Mouse (Mus musculus) embryonic facial prominence, embryonic 10.5 days (tissue): ENCODE data around the gene Gipc2. TPM values are rescaled to one million over a fixed set of nuclear protein-coding genes. Genes with fewer than 3 reads are reported as not detected.
A peak's percentile ranks its signal among the peaks of the same experiment; 100 is the strongest.
"Not testable (repeated sequence)": the region's sequence is repeated elsewhere in the genome, so short reads cannot be mapped to it uniquely, and the experiment has no call there.

Source experiments
- DNase-seq: peaks from one replicate; pipeline ENCODE4 v3.0.0-alpha.2; 2017; ENCODE audit warnings: low spot score
- H3K27ac ChIP-seq: fragments of 300-500 bp; sonication (generic); replicated peaks from 2 replicates; pipeline ENCODE4 v1.5.1; 2016; ENCODE audit warnings: mild to moderate bottlenecking
- H3K27me3 ChIP-seq: fragments of 300-500 bp; sonication (generic); replicated peaks from 2 replicates; pipeline ENCODE4 v1.6.1; 2016; ENCODE audit warnings: low read depth, mild to moderate bottlenecking; ENCODE audit not compliant: poor library complexity, severe bottlenecking
- H3K36me3 ChIP-seq: fragments of 300-500 bp; sonication (generic); replicated peaks from 2 replicates; pipeline ENCODE4 v1.6.1; 2016; ENCODE audit warnings: mild to moderate bottlenecking, moderate library complexity
- H3K4me1 ChIP-seq: fragments of 300-500 bp; sonication (generic); 2 replicates; pipeline ENCODE4 v1.6.1; 2016
- H3K4me3 ChIP-seq: fragments of 300-500 bp; sonication (generic); 2 replicates; pipeline ENCODE4 v1.5.1; 2016; ENCODE audit warnings: mild to moderate bottlenecking, moderate library complexity
- H3K9me3 ChIP-seq: fragments of 300-500 bp; sonication (generic); 2 replicates; pipeline ENCODE4 v1.6.1; 2016; ENCODE audit warnings: mild to moderate bottlenecking
- WGBS: fragments of 180-500 bp; shearing (Covaris S2); methylation state at CpG from one replicate; pipeline ENCODE4 v1.1.7; 2016; 5-methylcytosine and 5-hydroxymethylcytosine counted together
- polyA plus RNA-seq: library from polyadenylated mRNA; unstranded; fragments of >200 nt; fragmentation: Nextera tagmentation; extraction: Ambion mirVana; gene quantifications from 2 replicates; pipeline ENCODE4 v1.2.1, GENCODE M21; 2016

The Gipc2 gene
- polyA plus RNA-seq, 1 experiment from 2014 or later: 3.6 TPM

- WGBS: 76% methylated on average over 2 of the region's 2 CpGs
These were observed 35.6 kb upstream of the Gipc2 start for GRCm38 (mm10) chr3:152201651-152202050.

GRCm38 (mm10) chr3:152201181-152201580, 35.2 kb upstream of the Gipc2 start:
- no peak for DNase-seq
- WGBS: 88% methylated on average over 3 of the region's 3 CpGs

More at GRCm38 (mm10) chr3:152201651-152202050, 35.6 kb upstream of the Gipc2 start:
- no peak for DNase-seq
- no peaks in the 10 kb centered on the region for H3K4me1 ChIP-seq
- H3K36me3 ChIP-seq: no peaks in the 10 kb centered on the region
- H3K27ac ChIP-seq: no peak overlapping the region
- no peak overlapping the region for H3K4me3 ChIP-seq
- no peaks in the 10 kb centered on the region for H3K9me3 ChIP-seq
- H3K27me3 ChIP-seq: no peaks in the 10 kb centered on the region

GRCm38 (mm10) chr3:152199125-152199524, 33.1 kb upstream of the Gipc2 start:
- no peaks in the 10 kb centered on the region for H3K27me3 ChIP-seq
- H3K4me1 ChIP-seq: 0 out of 2 replicates have a peak, but pooled peaks cover under 1% of the 10 kb centered on the region
- no peaks in the 10 kb centered on the region for H3K9me3 ChIP-seq
- H3K27ac ChIP-seq: no peak overlapping the region
- H3K36me3 ChIP-seq: no peaks in the 10 kb centered on the region
- H3K4me3 ChIP-seq: no peak overlapping the region
- WGBS: 60% methylated on average over 3 of the region's 3 CpGs
- no peak for DNase-seq

More at GRCm38 (mm10) chr3:152201181-152201580, 35.2 kb upstream of the Gipc2 start:
- Histone ChIP-seq H3K4me1 (no peaks in the 10 kb centered on the region), H3K27me3 (no peaks in the 10 kb centered on the region), H3K9me3 (no peaks in the 10 kb centered on the region), H3K4me3 (no peak overlapping the region), H3K36me3 (no peaks in the 10 kb centered on the region), H3K27ac (no peak overlapping the region)

- H3K4me1 ChIP-seq, DNase-seq, H3K4me3 ChIP-seq, H3K27ac ChIP-seq, H3K9me3 ChIP-seq, H3K36me3 ChIP-seq, H3K27me3 ChIP-seq: not testable (repeated sequence)
- WGBS: 31% methylated on average over 2 of the region's 2 CpGs
These were observed 31.2 kb upstream of the Gipc2 start for GRCm38 (mm10) chr3:152197246-152197645.

- Histone ChIP-seq H3K4me3 (peak overlapping the region; percentile 62), H3K4me1 (peaks cover 20% of the 10 kb centered on the region), H3K27me3 (no peaks in the 10 kb centered on the region), H3K9me3 (no peaks in the 10 kb centered on the region), H3K36me3 (no peaks in the 10 kb centered on the region), H3K27ac (peak overlapping the region; percentile 79)
- 1% methylated on average over 17 of the region's 17 CpGs for WGBS
- DNase-seq: peak; percentile 84
These were observed 27.6 kb upstream of the Gipc2 start for GRCm38 (mm10) chr3:152193635-152194097.

- Histone ChIP-seq H3K27me3 (no peaks in the 10 kb centered on the region), H3K9me3 (no peaks in the 10 kb centered on the region), H3K4me1 (peaks cover 20% of the 10 kb centered on the region), H3K27ac (peak overlapping the region; percentile 79), H3K36me3 (no peaks in the 10 kb centered on the region), H3K4me3 (peak overlapping the region; percentile 62)
- no peak for DNase-seq
- 19% methylated on average over 7 of the region's 7 CpGs for WGBS
These were observed 27.1 kb upstream of the Gipc2 start for GRCm38 (mm10) chr3:152193177-152193576.

- Histone ChIP-seq H3K9me3 (no peaks in the 10 kb centered on the region), H3K36me3 (no peaks in the 10 kb centered on the region), H3K27ac (peak overlapping the region; percentile 66), H3K27me3 (no peaks in the 10 kb centered on the region), H3K4me3 (peak overlapping the region; percentile 62), H3K4me1 (peaks cover 20% of the 10 kb centered on the region)
- 47% methylated on average over 11 of the region's 11 CpGs for WGBS
- peak; percentile 31 for DNase-seq
These were observed 26.4 kb upstream of the Gipc2 start for GRCm38 (mm10) chr3:152192238-152192931.

- H3K4me3 ChIP-seq: peak overlapping the region; percentile 62
- peaks cover 20% of the 10 kb centered on the region for H3K4me1 ChIP-seq
- no peaks in the 10 kb centered on the region for H3K9me3 ChIP-seq
- 0 out of 2 replicates have a peak, but pooled peaks cover under 1% of the 10 kb centered on the region for H3K36me3 ChIP-seq
- peak overlapping the region; percentile 66 for H3K27ac ChIP-seq
- no peaks in the 10 kb centered on the region for H3K27me3 ChIP-seq
- 39% methylated on average over 6 of the region's 6 CpGs for WGBS
- DNase-seq: peak; percentile 34
These were observed 25.8 kb upstream of the Gipc2 start for GRCm38 (mm10) chr3:152191791-152192237.

- WGBS: 80% methylated on average over 9 of the region's 9 CpGs
- H3K4me1 ChIP-seq: peaks cover 20% of the 10 kb centered on the region
These were observed 24.8 kb upstream of the Gipc2 start for GRCm38 (mm10) chr3:152190679-152191477.

GRCm38 (mm10) chr3:152189306-152189705, 23.3 kb upstream of the Gipc2 start:
- H3K27ac ChIP-seq: no peak overlapping the region
- no peak for DNase-seq

More at GRCm38 (mm10) chr3:152190679-152191477, 24.8 kb upstream of the Gipc2 start:
- Histone ChIP-seq H3K27me3 (no peaks in the 10 kb centered on the region), H3K4me3 (peak overlapping the region; percentile 8; the same call in 1 of the 2 replicates), H3K9me3 (no peaks in the 10 kb centered on the region), H3K27ac (no peak overlapping the region), H3K36me3 (peaks cover 9% of the 10 kb centered on the region)
- no peak for DNase-seq

GRCm38 (mm10) chr3:152186106-152186505, 20.1 kb upstream of the Gipc2 start:
- 91% methylated on average over 6 of the region's 6 CpGs for WGBS

More at GRCm38 (mm10) chr3:152189306-152189705, 23.3 kb upstream of the Gipc2 start:
- Histone ChIP-seq H3K4me1 (peaks cover 20% of the 10 kb centered on the region), H3K27me3 (no peaks in the 10 kb centered on the region), H3K4me3 (no peak overlapping the region), H3K36me3 (peaks cover 22% of the 10 kb centered on the region), H3K9me3 (no peaks in the 10 kb centered on the region)
- 81% methylated on average over 4 of the region's 4 CpGs for WGBS

GRCm38 (mm10) chr3:152183522-152183921, 17.5 kb upstream of the Gipc2 start:
- no peak for DNase-seq
- H3K9me3 ChIP-seq: no peaks in the 10 kb centered on the region
- peaks cover 43% of the 10 kb centered on the region for H3K36me3 ChIP-seq
- H3K4me1 ChIP-seq: no peaks in the 10 kb centered on the region
- WGBS: 76% methylated on average over 9 of the region's 9 CpGs
- no peaks in the 10 kb centered on the region for H3K27me3 ChIP-seq
- H3K4me3 ChIP-seq: no peak overlapping the region
- no peak overlapping the region for H3K27ac ChIP-seq

More at GRCm38 (mm10) chr3:152186106-152186505, 20.1 kb upstream of the Gipc2 start:
- no peak for DNase-seq
- H3K9me3 ChIP-seq: no peaks in the 10 kb centered on the region
- H3K36me3 ChIP-seq: peaks cover 33% of the 10 kb centered on the region
- no peak overlapping the region for H3K27ac ChIP-seq
- H3K27me3 ChIP-seq: no peaks in the 10 kb centered on the region
- H3K4me1 ChIP-seq: peaks cover 2% of the 10 kb centered on the region; the same call in 1 of the 2 replicates
- H3K4me3 ChIP-seq: no peak overlapping the region
